Mouse (Mus musculus) liver, adult 2 months (tissue): ENCODE results near the gene Phf7.

Source experiments
- CTCF ChIP-seq: fragments of 200-500 bp; IDR thresholded peaks from 2 replicates; pipeline ENCODE4 v1.5.1; 2011; ENCODE audit warnings: low read depth, low read length, control low read depth
- POLR2A ChIP-seq: fragments of 200-500 bp; IDR thresholded peaks from 2 replicates; pipeline ENCODE4 v1.6.1; 2011; ENCODE audit warnings: low read length, control low read depth; ENCODE audit not compliant: insufficient read depth; ENCODE audit errors: extremely low read depth

- TF ChIP-seq CTCF (no peak), POLR2A (no peak)
These were observed 45.3 kb downstream of the Phf7 start for GRCm38 (mm10) chr14:31205562-31206467.
